Mouse (Mus musculus): ENCODE measurements at regions not wholly inside any gene's neighbourhood (a gene's known extent, or its start where the extent isn't known, plus 50 kb on each side); places are given as distances from the start of the nearest gene placed in this dataset.

- DNase-seq, result no peak
These were observed 161.4 kb upstream of the Ubr2 start for GRCm38 (mm10) chr17:47171801-47172200.

GRCm38 (mm10) chr17:47170978-47171593 lies 160.7 kb upstream of the Ubr2 start:
- DNase-seq, result no peak

GRCm38 (mm10) chr17:47168105-47168504 lies 157.7 kb upstream of the Ubr2 start:
- no peak for DNase-seq

GRCm38 (mm10) chr17:47163677-47164340 lies 153.5 kb upstream of the Ubr2 start:
- no peak for DNase-seq

GRCm38 (mm10) chr17:47162459-47162858 lies 152.1 kb upstream of the Ubr2 start:
- DNase-seq, result no peak

- DNase-seq, result no peak
These were observed 145.9 kb upstream of the Ubr2 start for GRCm38 (mm10) chr17:47156237-47156636.

- DNase-seq, result peak; percentile 23
These were observed 141.4 kb upstream of the Ubr2 start for GRCm38 (mm10) chr17:47151557-47152278.

- DNase-seq, result no peak
These were observed 140.8 kb upstream of the Ubr2 start for GRCm38 (mm10) chr17:47151193-47151556.

- no peak for DNase-seq
These were observed 140.3 kb upstream of the Ubr2 start for GRCm38 (mm10) chr17:47150636-47151035.

- no peak for DNase-seq
These were observed 139.3 kb upstream of the Ubr2 start for GRCm38 (mm10) chr17:47149662-47150061.

GRCm38 (mm10) chr17:47149158-47149557 lies 138.8 kb upstream of the Ubr2 start:
- no peak for DNase-seq

- DNase-seq, result no peak
These were observed 136.3 kb upstream of the Ubr2 start for GRCm38 (mm10) chr17:47146640-47147039.

- no peak for DNase-seq
These were observed 135.2 kb upstream of the Ubr2 start for GRCm38 (mm10) chr17:47145590-47145989.

GRCm38 (mm10) chr17:47144996-47145395 lies 134.6 kb upstream of the Ubr2 start:
- no peak for DNase-seq

- no peak for DNase-seq
These were observed 134.1 kb upstream of the Ubr2 start for GRCm38 (mm10) chr17:47144460-47144859.

GRCm38 (mm10) chr17:47143898-47144297 lies 133.5 kb upstream of the Ubr2 start:
- DNase-seq, result no peak

GRCm38 (mm10) chr17:47142885-47143284 lies 132.5 kb upstream of the Ubr2 start:
- DNase-seq, result no peak

- no peak for DNase-seq
These were observed 131.9 kb upstream of the Ubr2 start for GRCm38 (mm10) chr17:47142276-47142675.

- no peak for DNase-seq
These were observed 131.5 kb upstream of the Ubr2 start for GRCm38 (mm10) chr17:47141843-47142215.

GRCm38 (mm10) chr17:47140969-47141842 lies 130.8 kb upstream of the Ubr2 start:
- DNase-seq, result peak; percentile 30

- peak; percentile 24 for DNase-seq
These were observed 130.0 kb upstream of the Ubr2 start for GRCm38 (mm10) chr17:47140241-47140968.

- DNase-seq, result peak; percentile 59
These were observed 129.4 kb upstream of the Ubr2 start for GRCm38 (mm10) chr17:47139730-47140231.
